Mouse (Mus musculus): ENCODE data around the gene A630010A05Rik.

- no peak for TF ChIP-seq CTCF (conservative IDR thresholded peaks at IDR 0.05; ENCODE audit: insufficient read depth, insufficient read length, low read depth, low read length)
- TF ChIP-seq POLR2A (IDR thresholded peaks at IDR 0.05; ENCODE audit: low read depth, low read length) = no peak
These were observed at the start of gene A630010A05Rik for GRCm38 (mm10) chr16:14562017-14562416.
